Mouse (Mus musculus) limb, embryonic 11.5 days (tissue): ENCODE measurements around the gene Tmem200a. TPM values are rescaled to one million over a fixed set of nuclear protein-coding genes. Genes with fewer than 3 reads are reported as not detected.

ENCODE experiments used
- ATAC-seq: fragments of 200-750 bp; cut with Nextera tagmentation; 2 replicates; pipeline ENCODE4 v1.8.0; 2017; ENCODE audit warnings: low read depth; ENCODE audit not compliant: insufficient number of reproducible peaks, low FRiP score, low TSS enrichment
- DNase-seq: peaks from one replicate; pipeline ENCODE4 v3.0.0-alpha.2; 2015; ENCODE audit warnings: low spot score
- H3K27ac ChIP-seq: fragments of 300-500 bp; sonication (generic); replicated peaks from 2 replicates; pipeline ENCODE4 v1.5.1; 2014; ENCODE audit warnings: low read depth, mild to moderate bottlenecking, low read length
- H3K27me3 ChIP-seq: fragments of 300-500 bp; sonication (generic); 2 replicates; pipeline ENCODE4 v1.6.1; 2014; ENCODE audit warnings: mild to moderate bottlenecking, low read length, mixed read lengths; ENCODE audit not compliant: control insufficient read depth, insufficient read depth
- H3K36me3 ChIP-seq: fragments of 300-500 bp; sonication (generic); 2 replicates; pipeline ENCODE4 v1.6.1; 2014; ENCODE audit warnings: mild to moderate bottlenecking, low read length, moderate library complexity, mixed read lengths; ENCODE audit not compliant: control insufficient read depth, insufficient read depth
- H3K4me1 ChIP-seq: fragments of 300-500 bp; sonication (generic); 2 replicates; pipeline ENCODE4 v1.6.1; 2014; ENCODE audit warnings: low read length, mixed read lengths; ENCODE audit not compliant: control insufficient read depth, insufficient read depth
- H3K4me2 ChIP-seq: fragments of 300-500 bp; sonication (generic); 2 replicates; pipeline ENCODE4 v1.6.1; 2014; ENCODE audit warnings: low read depth, mild to moderate bottlenecking, moderate library complexity; ENCODE audit not compliant: severe bottlenecking
- H3K4me3 ChIP-seq: fragments of 300-500 bp; sonication (generic); 2 replicates; pipeline ENCODE4 v1.5.1; 2014; ENCODE audit warnings: low read depth, low read length
- H3K9ac ChIP-seq: fragments of 300-500 bp; sonication (generic); 2 replicates; pipeline ENCODE4 v1.6.1; 2014; ENCODE audit warnings: mild to moderate bottlenecking, low read length
- H3K9me3 ChIP-seq: fragments of 300-500 bp; sonication (generic); 2 replicates; pipeline ENCODE4 v1.6.1; 2016; ENCODE audit warnings: low read length; ENCODE audit not compliant: control insufficient read depth
- WGBS: fragments of 180-500 bp; shearing (Covaris S2); extraction: QIAGEN DNeasy Blood & Tissue Kit; methylation state at CpG from one replicate; pipeline ENCODE4 v1.1.7; 2014; 5-methylcytosine and 5-hydroxymethylcytosine counted together
- polyA plus RNA-seq: library from polyadenylated mRNA; unstranded; fragments of >200 nt; fragmentation: Nextera tagmentation; extraction: Ambion mirVana; gene quantifications from 2 replicates; pipeline ENCODE4 v1.2.1, GENCODE M21; 2014

The Tmem200a gene
- polyA plus RNA-seq, 1 experiment from 2014 or later: 6.9 TPM

- no peak overlapping the region for H3K4me3 ChIP-seq
- H3K27ac ChIP-seq: no peak overlapping the region
- no peaks in the 10 kb centered on the region for H3K4me1 ChIP-seq
- no peak overlapping the region for H3K9ac ChIP-seq
- WGBS: 89% methylated on average over 9 of the region's 9 CpGs
- H3K36me3 ChIP-seq: no peaks in the 10 kb centered on the region
- H3K4me2 ChIP-seq: no peak overlapping the region
- DNase-seq (no peak), ATAC-seq (no peak)
- H3K9me3 ChIP-seq: no peaks in the 10 kb centered on the region
- peaks cover 10% of the 10 kb centered on the region for H3K27me3 ChIP-seq
Observed at GRCm38 (mm10) chr10:26076949-26077348, 1.9 kb downstream of the Tmem200a start.

GRCm38 (mm10) chr10:26071986-26072385 is 6.9 kb downstream of the Tmem200a start:
- no peak overlapping the region for H3K4me2 ChIP-seq
- H3K9ac ChIP-seq: no peak overlapping the region
- no peak overlapping the region for H3K27ac ChIP-seq
- no peaks in the 10 kb centered on the region for H3K9me3 ChIP-seq
- 90% methylated on average over 5 of the region's 5 CpGs for WGBS
- no peaks in the 10 kb centered on the region for H3K27me3 ChIP-seq
- no peaks in the 10 kb centered on the region for H3K36me3 ChIP-seq
- no peak for DNase-seq
- no peak overlapping the region for H3K4me3 ChIP-seq
- ATAC-seq: no peak
- H3K4me1 ChIP-seq: no peaks in the 10 kb centered on the region

- no peaks in the 10 kb centered on the region for H3K9me3 ChIP-seq
- 90% methylated on average over 4 of the region's 4 CpGs for WGBS
Observed at GRCm38 (mm10) chr10:26063071-26063470, 15.8 kb downstream of the Tmem200a start.

DNA sequence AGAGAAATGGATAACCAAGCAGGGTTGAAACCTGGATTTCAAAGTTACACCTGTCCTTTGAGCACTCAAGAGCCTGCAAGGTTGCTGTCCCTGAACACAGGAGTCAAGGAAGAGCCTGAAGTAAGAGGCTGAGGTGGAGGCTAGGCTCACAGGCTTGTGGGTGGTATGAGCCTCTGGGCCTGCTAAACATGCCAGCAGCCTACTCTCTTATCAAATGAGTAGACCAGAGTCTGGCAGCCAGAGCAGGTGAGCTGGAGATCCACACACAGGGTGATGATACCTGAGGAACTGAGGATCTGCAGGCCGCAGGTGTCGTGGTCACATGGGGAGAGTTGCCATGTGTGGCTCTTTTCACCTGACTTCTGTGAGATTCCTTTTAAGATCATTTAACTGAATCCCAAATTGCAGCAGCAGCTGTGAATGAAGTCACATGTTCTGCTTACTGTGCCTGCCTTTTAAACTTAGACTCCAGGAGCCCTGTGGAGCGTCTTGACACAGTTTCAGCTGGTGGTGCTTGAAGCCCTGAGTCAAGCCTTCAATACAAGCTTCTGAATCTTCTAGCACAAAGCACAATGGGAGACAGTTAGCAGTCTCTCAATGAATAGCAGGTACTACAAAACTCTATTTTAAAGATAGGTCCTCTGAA is 19.1 kb downstream of the Tmem200a start:
- H3K36me3 ChIP-seq: no peaks in the 10 kb centered on the region
- H3K4me2 ChIP-seq: no peak overlapping the region
- no peak overlapping the region for H3K9ac ChIP-seq
- no peak overlapping the region for H3K27ac ChIP-seq
- 83% methylated on average over 3 of the region's 3 CpGs for WGBS
- H3K4me1 ChIP-seq: no peaks in the 10 kb centered on the region
- DNase-seq (no peak), ATAC-seq (no peak)
- no peaks in the 10 kb centered on the region for H3K27me3 ChIP-seq
- H3K4me3 ChIP-seq: no peak overlapping the region
- H3K9me3 ChIP-seq: no peaks in the 10 kb centered on the region

More at GRCm38 (mm10) chr10:26063071-26063470, 15.8 kb downstream of the Tmem200a start:
- Histone ChIP-seq H3K9ac (no peak overlapping the region), H3K36me3 (no peaks in the 10 kb centered on the region), H3K27me3 (no peaks in the 10 kb centered on the region), H3K4me1 (no peaks in the 10 kb centered on the region), H3K27ac (no peak overlapping the region), H3K4me3 (no peak overlapping the region), H3K4me2 (no peak overlapping the region)
- no peak for DNase-seq
- no peak for ATAC-seq

DNA sequence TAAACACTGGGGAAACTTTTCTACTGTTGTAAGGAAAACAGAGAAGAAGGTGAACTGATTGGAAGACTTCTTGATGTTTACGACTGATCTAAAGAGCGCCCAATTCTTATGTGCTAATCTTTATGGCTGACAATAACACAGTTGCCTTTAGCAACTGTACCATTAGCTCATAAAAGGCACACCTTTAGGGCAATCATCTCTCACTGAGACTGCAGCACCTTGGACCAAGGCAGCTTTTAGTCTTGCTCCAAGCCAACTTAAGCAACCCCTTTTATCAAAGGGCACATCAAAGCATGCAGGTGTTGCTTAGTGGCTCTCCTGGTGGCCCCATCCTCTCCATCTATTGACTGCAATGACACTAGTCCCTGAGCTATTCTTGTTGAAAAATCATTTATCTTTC is 27.7 kb downstream of the Tmem200a start:
- no peak overlapping the region for H3K4me3 ChIP-seq
- no peak overlapping the region for H3K4me2 ChIP-seq
- no peaks in the 10 kb centered on the region for H3K9me3 ChIP-seq
- H3K27me3 ChIP-seq: no peaks in the 10 kb centered on the region
- DNase-seq: no peak
- H3K36me3 ChIP-seq: no peaks in the 10 kb centered on the region
- 87% methylated on average over 2 of the region's 2 CpGs for WGBS
- no peak overlapping the region for H3K27ac ChIP-seq
- no peak for ATAC-seq
- H3K4me1 ChIP-seq: no peaks in the 10 kb centered on the region
- no peak overlapping the region for H3K9ac ChIP-seq

DNA sequence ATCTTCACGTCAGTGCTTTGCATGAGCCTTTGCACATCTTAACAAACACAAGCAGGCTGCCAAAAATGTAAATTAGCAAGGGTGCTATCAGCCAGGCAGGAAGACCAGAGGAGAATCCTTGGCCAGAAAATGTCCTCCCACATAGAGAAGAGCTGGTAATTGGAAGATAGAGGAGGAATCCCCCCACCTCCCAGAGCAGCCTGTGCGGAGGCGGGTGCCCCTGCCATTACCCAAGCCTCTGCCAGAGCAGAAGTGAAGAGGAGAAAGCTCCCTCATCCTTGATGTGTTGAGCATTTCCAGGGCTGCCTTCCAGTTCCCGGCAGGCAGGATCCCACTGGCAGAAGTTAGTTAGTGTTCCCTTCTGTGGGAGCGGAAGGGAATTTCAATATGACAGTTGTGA is 43.9 kb downstream of the Tmem200a start:
- H3K27ac ChIP-seq: no peak overlapping the region
- H3K27me3 ChIP-seq: no peaks in the 10 kb centered on the region
- H3K4me2 ChIP-seq: no peak overlapping the region
- H3K36me3 ChIP-seq: no peaks in the 10 kb centered on the region
- H3K9ac ChIP-seq: no peak overlapping the region
- no peak overlapping the region for H3K4me3 ChIP-seq
- no peak for DNase-seq
- H3K4me1 ChIP-seq: no peaks in the 10 kb centered on the region
- no peak for ATAC-seq
- WGBS: 80% methylated on average over 5 of the region's 5 CpGs
- H3K9me3 ChIP-seq: no peaks in the 10 kb centered on the region

DNA sequence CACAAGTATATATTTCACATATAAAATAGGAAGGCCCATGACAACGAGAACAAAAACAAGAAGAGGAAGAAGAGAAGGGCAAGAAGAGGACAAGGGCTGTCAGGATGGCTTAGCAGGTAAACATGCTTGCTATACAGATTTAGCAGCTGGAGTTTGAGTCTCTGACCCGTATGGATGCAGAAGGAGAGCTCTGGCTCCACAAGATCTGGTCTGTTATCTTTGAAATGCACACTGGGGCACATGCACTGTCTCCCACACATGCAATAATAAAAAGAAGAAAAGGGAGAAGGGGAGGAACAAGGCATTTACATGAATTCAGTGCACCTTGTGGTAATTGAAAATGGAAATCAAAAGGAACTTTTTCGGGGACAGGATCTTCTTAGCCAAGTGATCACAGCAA is 60.1 kb downstream of the Tmem200a start:
- no peaks in the 10 kb centered on the region for H3K27me3 ChIP-seq
- 74% methylated on average over 3 of the region's 3 CpGs for WGBS
- ATAC-seq: no peak
- no peak for DNase-seq
- no peaks in the 10 kb centered on the region for H3K4me1 ChIP-seq
- no peak overlapping the region for H3K27ac ChIP-seq
- no peak overlapping the region for H3K4me2 ChIP-seq
- no peaks in the 10 kb centered on the region for H3K36me3 ChIP-seq
- no peaks in the 10 kb centered on the region for H3K9me3 ChIP-seq
- H3K4me3 ChIP-seq: no peak overlapping the region
- no peak overlapping the region for H3K9ac ChIP-seq

DNA sequence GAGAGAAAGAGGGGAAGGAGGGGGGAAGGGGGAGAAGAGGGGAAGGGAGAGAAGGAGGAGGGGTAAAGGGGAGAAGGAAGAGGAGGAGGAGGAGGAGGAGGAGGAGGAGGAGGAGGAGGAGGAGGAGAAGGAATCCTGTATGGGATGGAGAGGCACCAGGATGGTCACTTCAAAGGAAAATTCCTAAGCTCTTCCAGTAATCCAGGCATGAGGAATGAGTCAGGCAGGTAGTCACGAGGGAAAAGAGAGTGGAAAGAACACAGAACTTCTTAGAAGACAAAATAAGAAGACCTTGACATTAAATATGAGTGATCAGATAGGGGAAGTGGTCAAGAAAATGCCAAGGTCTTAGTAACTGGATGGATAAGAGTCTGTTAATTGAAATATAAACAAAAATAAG is 64.6 kb downstream of the Tmem200a start:
- Histone ChIP-seq H3K9ac (no peak overlapping the region), H3K27ac (no peak overlapping the region), H3K4me3 (no peak overlapping the region), H3K36me3 (no peaks in the 10 kb centered on the region), H3K4me1 (no peaks in the 10 kb centered on the region), H3K27me3 (no peaks in the 10 kb centered on the region), H3K9me3 (no peaks in the 10 kb centered on the region), H3K4me2 (no peak overlapping the region)
- DNase-seq (no peak), ATAC-seq (no peak)
- WGBS: 58% methylated on average over 1 of the region's 1 CpGs

DNA sequence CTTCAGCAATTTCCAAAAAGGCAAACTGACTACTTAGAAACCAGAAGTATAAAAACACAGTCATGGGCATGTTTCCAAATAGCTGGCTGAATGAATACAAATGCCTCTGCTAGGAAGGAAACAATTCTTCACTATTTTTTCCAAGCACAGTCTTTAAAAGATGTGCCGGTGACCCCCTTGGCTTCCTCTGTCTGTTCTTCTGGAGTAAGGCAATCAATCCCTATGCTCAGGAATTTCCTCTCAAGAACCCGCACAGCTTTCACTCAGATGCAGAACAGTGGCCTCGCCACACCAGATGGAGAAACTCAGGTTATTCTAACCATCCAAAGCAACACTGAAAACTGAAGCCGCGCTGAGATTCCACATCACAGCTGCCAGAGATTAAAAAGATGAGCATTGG is 69.9 kb downstream of the Tmem200a start:
- DNase-seq (no peak), ATAC-seq (no peak)
- Histone ChIP-seq H3K4me1 (no peaks in the 10 kb centered on the region), H3K9me3 (no peaks in the 10 kb centered on the region), H3K9ac (no peak overlapping the region), H3K4me3 (no peak overlapping the region), H3K27me3 (no peaks in the 10 kb centered on the region), H3K27ac (no peak overlapping the region), H3K36me3 (no peaks in the 10 kb centered on the region), H3K4me2 (no peak overlapping the region)
- WGBS: 73% methylated on average over 5 of the region's 5 CpGs
